Mouse (Mus musculus) effector memory CD4-positive, alpha-beta T cell, adult 7 months (primary cell): ENCODE results near the gene Zfp280b. TPM values are rescaled to one million over a fixed set of nuclear protein-coding genes. Genes with fewer than 3 reads are reported as not detected.

ENCODE experiments used
- polyA plus RNA-seq: library from polyadenylated mRNA; unstranded; fragments of 100-300 nt; shearing (Covaris generic); gene quantifications from one replicate; pipeline ENCODE4 v1.2.1, GENCODE M21; 2017

Zfp280b gene
- 32.4 TPM for polyA plus RNA-seq

GRCm38 (mm10) chr10:76032402-76033118 lies at the start of gene Zfp280b:
Gene Zfp280b (plus strand): TSS chr10:76032650.

Other genes with a start within 250 kb of the Zfp280b start
- gene Gstt1, start 234.1 kb upstream of the Zfp280b start, polyA plus RNA-seq, result 0.38 TPM
- gene Gstt4, start 210.1 kb upstream of the Zfp280b start, polyA plus RNA-seq, result not detected
- gene Gstt2, start 195.2 kb upstream of the Zfp280b start, polyA plus RNA-seq, result 37.6 TPM
- 511 TPM for gene Mif, start 172.4 kb upstream of the Zfp280b start, polyA plus RNA-seq
- 0.48 TPM for gene Derl3, start 139.2 kb upstream of the Zfp280b start, polyA plus RNA-seq
- 41.5 TPM for gene Smarcb1, start 111.0 kb upstream of the Zfp280b start, polyA plus RNA-seq
- gene Chchd10, start 99.5 kb upstream of the Zfp280b start, polyA plus RNA-seq, result 18.7 TPM
- 0.77 TPM for gene Mmp11, start 96.2 kb upstream of the Zfp280b start, polyA plus RNA-seq
- gene Gm867, start 92.0 kb upstream of the Zfp280b start, polyA plus RNA-seq, result not detected
- gene Vpreb3, start 89.6 kb upstream of the Zfp280b start, polyA plus RNA-seq, result 1.3 TPM
- 0.79 TPM for gene Gm5134, start 78.1 kb upstream of the Zfp280b start, polyA plus RNA-seq
- 0.20 TPM for gene Slc5a4b, start 78.3 kb downstream of the Zfp280b start, polyA plus RNA-seq
- gene Slc5a4a, start 114.8 kb downstream of the Zfp280b start, polyA plus RNA-seq, result not detected
- gene Prmt2, start 205.2 kb downstream of the Zfp280b start, polyA plus RNA-seq, result 18.4 TPM
- not detected for gene S100b, start 221.2 kb downstream of the Zfp280b start, polyA plus RNA-seq